Mouse (Mus musculus) lung, embryonic 14.5 days (tissue): ENCODE measurements around the gene Ccsap. TPM values are rescaled to one million over a fixed set of nuclear protein-coding genes. Genes with fewer than 3 reads are reported as not detected.

Experiments
- ATAC-seq: fragments of 200-750 bp; cut with Nextera tagmentation; 2 replicates; pipeline ENCODE4 v1.8.0; 2017; ENCODE audit warnings: mild to moderate bottlenecking, moderate TSS enrichment, moderate library complexity; ENCODE audit not compliant: insufficient read depth
- DNase-seq: peaks from one replicate; pipeline ENCODE4 v3.0.0-alpha.2; 2015
- H3K27ac ChIP-seq: fragments of 300-500 bp; sonication (generic); 2 replicates; pipeline ENCODE4 v1.5.1; 2014; ENCODE audit warnings: low read depth, mild to moderate bottlenecking, moderate library complexity
- H3K27me3 ChIP-seq: fragments of 300-500 bp; sonication (generic); 2 replicates; pipeline ENCODE4 v1.6.1; 2014; ENCODE audit warnings: low read length, control low read depth; ENCODE audit not compliant: insufficient read depth
- H3K36me3 ChIP-seq: fragments of 300-500 bp; sonication (generic); 2 replicates; pipeline ENCODE4 v1.6.1; 2014; ENCODE audit warnings: control low read depth; ENCODE audit not compliant: insufficient read depth
- H3K4me1 ChIP-seq: fragments of 300-500 bp; sonication (generic); 2 replicates; pipeline ENCODE4 v1.6.1; 2014; ENCODE audit warnings: antibody characterized with exemption, control low read depth; ENCODE audit not compliant: insufficient read depth
- H3K4me2 ChIP-seq: fragments of 300-500 bp; sonication (generic); 2 replicates; pipeline ENCODE4 v1.6.1; 2014; ENCODE audit warnings: mild to moderate bottlenecking
- H3K4me3 ChIP-seq: fragments of 300-500 bp; sonication (generic); 2 replicates; pipeline ENCODE4 v1.5.1; 2014; ENCODE audit warnings: low read depth, low read length
- H3K9ac ChIP-seq: fragments of 300-500 bp; sonication (generic); 2 replicates; pipeline ENCODE4 v1.6.1; 2014
- H3K9me3 ChIP-seq: fragments of 300-500 bp; sonication (generic); 2 replicates; pipeline ENCODE4 v1.6.1; 2016; ENCODE audit warnings: low read depth, low read length, control low read depth
- CTCF ChIP-seq: IDR thresholded peaks from 2 replicates; pipeline ENCODE4 v1.5.1; 2016; ENCODE audit warnings: antibody characterized with exemption, low read depth
- WGBS: fragments of 180-500 bp; shearing (Covaris S2); extraction: QIAGEN DNeasy Blood & Tissue Kit; methylation state at CpG from one replicate; pipeline ENCODE4 v1.1.7; 2014; 5-methylcytosine and 5-hydroxymethylcytosine counted together
- polyA plus RNA-seq: library from polyadenylated mRNA; unstranded; fragments of >200 nt; fragmentation: Nextera tagmentation; extraction: Ambion mirVana; gene quantifications from 2 replicates; pipeline ENCODE4 v1.2.1, GENCODE M21; 2014

Gene Ccsap
- polyA plus RNA-seq, 1 experiment from 2014 or later = 7.1 TPM

DNA sequence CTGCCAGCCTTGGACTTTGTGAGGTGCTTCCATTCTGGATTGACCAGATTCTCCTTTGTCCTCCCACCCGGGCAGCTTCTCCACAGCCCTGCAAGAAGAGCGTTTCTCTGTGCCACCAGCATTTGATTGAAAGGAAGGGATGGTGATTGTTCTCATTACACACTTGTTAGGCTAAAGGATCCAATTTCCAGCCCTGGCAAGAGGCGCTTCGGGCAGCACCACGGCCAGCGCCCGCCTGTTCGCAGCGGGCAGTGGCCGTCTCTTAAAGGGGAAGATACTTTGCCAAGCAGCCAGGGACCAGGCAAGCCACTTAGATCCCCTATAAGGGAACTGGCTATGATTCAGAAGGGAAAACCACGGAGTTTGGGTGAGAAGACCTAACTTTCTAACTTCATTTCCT lies 31.3 kb upstream of the Ccsap start:
- under 1% methylated on average over 11 of the region's 11 CpGs for WGBS
- H3K9ac ChIP-seq = no peak overlapping the region
- no peak for TF ChIP-seq CTCF
- no peaks in the 10 kb centered on the region for H3K36me3 ChIP-seq
- DNase-seq (peak; percentile 87), ATAC-seq (no peak)
- no peaks in the 10 kb centered on the region for H3K9me3 ChIP-seq
- H3K27ac ChIP-seq = no peak overlapping the region
- H3K27me3 ChIP-seq = peaks cover 56% of the 10 kb centered on the region
- no peaks in the 10 kb centered on the region for H3K4me1 ChIP-seq
- no peak overlapping the region for H3K4me3 ChIP-seq
- H3K4me2 ChIP-seq = peak overlapping the region; percentile 25; the same call in 1 of the 2 replicates

DNA sequence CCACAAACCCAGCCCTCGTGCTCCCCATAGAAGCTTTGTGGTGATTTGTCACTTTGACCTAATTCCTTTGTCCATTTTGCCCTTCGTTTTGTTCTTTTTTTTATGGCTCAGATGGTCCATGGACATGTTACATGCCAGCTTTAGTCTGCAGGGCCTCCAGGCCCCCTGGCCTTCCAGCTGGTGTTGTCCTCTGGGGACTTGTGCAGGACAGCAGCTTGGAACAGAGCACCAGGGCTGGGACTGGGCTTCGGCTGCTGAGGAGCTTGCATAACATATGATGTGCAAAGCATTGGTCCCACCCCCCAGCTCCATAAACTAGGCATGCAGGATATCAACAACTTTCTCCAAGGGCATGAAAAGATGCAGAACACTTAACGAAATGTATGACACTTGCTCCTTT lies 29.8 kb upstream of the Ccsap start:
- H3K4me3 ChIP-seq = no peak overlapping the region
- H3K9ac ChIP-seq = no peak overlapping the region
- no peak overlapping the region for H3K4me2 ChIP-seq
- 65% methylated on average over 4 of the region's 4 CpGs for WGBS
- H3K27ac ChIP-seq = no peak overlapping the region
- no peaks in the 10 kb centered on the region for H3K9me3 ChIP-seq
- ATAC-seq = no peak
- no peak for DNase-seq
- H3K36me3 ChIP-seq = no peaks in the 10 kb centered on the region
- TF ChIP-seq CTCF = no peak
- peaks cover 43% of the 10 kb centered on the region for H3K27me3 ChIP-seq
- H3K4me1 ChIP-seq = no peaks in the 10 kb centered on the region

- 0 out of 2 replicates have a peak, but pooled peaks cover 3% of the 10 kb centered on the region for H3K4me1 ChIP-seq
- H3K27me3 ChIP-seq = peaks cover 25% of the 10 kb centered on the region
- H3K4me3 ChIP-seq = no peak overlapping the region
- no peak overlapping the region for H3K4me2 ChIP-seq
- WGBS = 81% methylated on average over 2 of the region's 2 CpGs
- no peaks in the 10 kb centered on the region for H3K9me3 ChIP-seq
- no peak overlapping the region for H3K9ac ChIP-seq
- ATAC-seq (no peak), DNase-seq (no peak)
- no peak overlapping the region for H3K27ac ChIP-seq
- TF ChIP-seq CTCF = no peak
- no peaks in the 10 kb centered on the region for H3K36me3 ChIP-seq
Observed at GRCm38 (mm10) chr8:123887956-123888355, 27.9 kb upstream of the Ccsap start.

DNA sequence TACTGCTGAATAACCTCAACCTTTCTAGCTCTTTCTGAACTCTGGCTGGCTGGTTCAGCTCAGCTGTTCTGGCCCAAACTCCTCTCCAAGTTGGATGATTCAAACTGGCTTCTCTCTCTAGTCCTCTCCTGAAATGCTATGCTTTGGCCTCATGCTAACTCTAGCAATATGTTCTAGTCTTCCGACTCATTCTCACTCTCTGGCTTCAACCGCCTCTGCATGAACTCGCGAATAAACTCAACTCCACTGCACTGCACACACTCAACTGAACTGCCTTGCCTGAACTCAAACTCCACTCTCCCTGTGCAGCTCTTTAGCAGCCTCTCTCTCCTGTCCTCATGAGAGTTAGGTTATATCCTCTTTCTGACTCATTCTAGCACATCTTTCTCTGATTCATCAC lies 27.2 kb upstream of the Ccsap start:
- Histone ChIP-seq H3K4me1 (0 out of 2 replicates have a peak, but pooled peaks cover 3% of the 10 kb centered on the region), H3K27ac (no peak overlapping the region), H3K27me3 (peaks cover 17% of the 10 kb centered on the region), H3K9me3 (no peaks in the 10 kb centered on the region), H3K36me3 (no peaks in the 10 kb centered on the region), H3K4me2 (no peak overlapping the region), H3K9ac (no peak overlapping the region), H3K4me3 (no peak overlapping the region)
- 91% methylated on average over 4 of the region's 4 CpGs for WGBS
- ATAC-seq (no peak), DNase-seq (no peak)
- no peak for TF ChIP-seq CTCF

GRCm38 (mm10) chr8:123884721-123885565 lies 24.9 kb upstream of the Ccsap start:
- no peak overlapping the region; the same call in 1 of the 2 replicates for H3K4me2 ChIP-seq
- no peaks in the 10 kb centered on the region for H3K27me3 ChIP-seq
- TF ChIP-seq CTCF = no peak
- no peak overlapping the region for H3K27ac ChIP-seq
- H3K4me1 ChIP-seq = 0 out of 2 replicates have a peak, but pooled peaks cover 3% of the 10 kb centered on the region
- H3K9me3 ChIP-seq = no peaks in the 10 kb centered on the region
- WGBS = 7% methylated on average over 13 of the region's 14 CpGs
- no peak overlapping the region; the same call in 1 of the 2 replicates for H3K9ac ChIP-seq
- H3K4me3 ChIP-seq = no peak overlapping the region
- no peaks in the 10 kb centered on the region for H3K36me3 ChIP-seq
- ATAC-seq (peak; percentile 28; the same call in 1 of the 2 replicates), DNase-seq (peak; percentile 35)

- H3K4me3 ChIP-seq = no peak overlapping the region
- no peaks in the 10 kb centered on the region for H3K36me3 ChIP-seq
- no peak overlapping the region for H3K27ac ChIP-seq
- no peaks in the 10 kb centered on the region for H3K27me3 ChIP-seq
- TF ChIP-seq CTCF = no peak
- no peak overlapping the region for H3K9ac ChIP-seq
- H3K9me3 ChIP-seq = no peaks in the 10 kb centered on the region
- H3K4me2 ChIP-seq = no peak overlapping the region
- ATAC-seq = no peak
- 69% methylated on average over 4 of the region's 4 CpGs for WGBS
- H3K4me1 ChIP-seq = 0 out of 2 replicates have a peak, but pooled peaks cover 3% of the 10 kb centered on the region
- DNase-seq = no peak
Observed at GRCm38 (mm10) chr8:123883094-123883493, 23.1 kb upstream of the Ccsap start.

GRCm38 (mm10) chr8:123882412-123882811 lies 22.4 kb upstream of the Ccsap start:
- Histone ChIP-seq H3K27ac (no peak overlapping the region), H3K4me2 (no peak overlapping the region), H3K4me1 (0 out of 2 replicates have a peak, but pooled peaks cover 3% of the 10 kb centered on the region), H3K4me3 (no peak overlapping the region), H3K9ac (no peak overlapping the region), H3K36me3 (no peaks in the 10 kb centered on the region), H3K9me3 (no peaks in the 10 kb centered on the region), H3K27me3 (no peaks in the 10 kb centered on the region)
- 45% methylated on average over 2 of the region's 2 CpGs for WGBS
- ATAC-seq (no peak), DNase-seq (no peak)
- TF ChIP-seq CTCF = no peak
